Mouse (Mus musculus): ENCODE measurements around the gene Gpatch2. TPM values are rescaled to one million over a fixed set of nuclear protein-coding genes. Genes with fewer than 3 reads are reported as not detected.

The Gpatch2 gene
- polyA plus RNA-seq, 1 experiment from 2014 or later, result 25.0 TPM

DNA sequence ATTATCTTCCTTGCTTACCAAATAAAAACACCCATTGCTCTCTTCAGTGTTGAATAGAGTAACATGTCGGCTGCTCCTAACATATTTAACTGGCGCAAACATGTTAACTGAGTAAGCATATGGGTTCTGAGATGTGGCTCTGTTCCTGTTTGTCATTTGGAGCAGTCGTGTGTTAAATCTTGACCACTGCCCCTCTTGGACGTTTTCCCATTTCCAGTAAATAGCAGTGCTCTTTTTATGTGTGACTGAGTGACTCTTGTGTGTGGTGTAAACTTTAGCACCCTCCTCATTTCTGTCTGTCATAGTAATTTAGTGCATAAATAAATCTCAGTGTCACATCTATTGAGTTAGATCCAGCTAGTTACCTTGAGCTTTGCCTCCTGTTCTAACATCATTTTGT lies 52.3 kb downstream of the Gpatch2 start:
- DNase-seq (ENCODE audit: low spot score), result no peak
- H3K27ac ChIP-seq (replicated peaks), result no peak overlapping the region
- no peaks in the 10 kb centered on the region for H3K9me3 ChIP-seq
- H3K36me3 ChIP-seq (replicated peaks), result no peaks in the 10 kb centered on the region
- H3K27me3 ChIP-seq (replicated peaks; ENCODE audit: low read depth, poor library complexity, severe bottlenecking), result no peaks in the 10 kb centered on the region
- peaks cover 9% of the 10 kb centered on the region for H3K4me1 ChIP-seq
- no peak overlapping the region for H3K4me3 ChIP-seq
- 86% methylated on average over 4 of the region's 4 CpGs for WGBS

DNA sequence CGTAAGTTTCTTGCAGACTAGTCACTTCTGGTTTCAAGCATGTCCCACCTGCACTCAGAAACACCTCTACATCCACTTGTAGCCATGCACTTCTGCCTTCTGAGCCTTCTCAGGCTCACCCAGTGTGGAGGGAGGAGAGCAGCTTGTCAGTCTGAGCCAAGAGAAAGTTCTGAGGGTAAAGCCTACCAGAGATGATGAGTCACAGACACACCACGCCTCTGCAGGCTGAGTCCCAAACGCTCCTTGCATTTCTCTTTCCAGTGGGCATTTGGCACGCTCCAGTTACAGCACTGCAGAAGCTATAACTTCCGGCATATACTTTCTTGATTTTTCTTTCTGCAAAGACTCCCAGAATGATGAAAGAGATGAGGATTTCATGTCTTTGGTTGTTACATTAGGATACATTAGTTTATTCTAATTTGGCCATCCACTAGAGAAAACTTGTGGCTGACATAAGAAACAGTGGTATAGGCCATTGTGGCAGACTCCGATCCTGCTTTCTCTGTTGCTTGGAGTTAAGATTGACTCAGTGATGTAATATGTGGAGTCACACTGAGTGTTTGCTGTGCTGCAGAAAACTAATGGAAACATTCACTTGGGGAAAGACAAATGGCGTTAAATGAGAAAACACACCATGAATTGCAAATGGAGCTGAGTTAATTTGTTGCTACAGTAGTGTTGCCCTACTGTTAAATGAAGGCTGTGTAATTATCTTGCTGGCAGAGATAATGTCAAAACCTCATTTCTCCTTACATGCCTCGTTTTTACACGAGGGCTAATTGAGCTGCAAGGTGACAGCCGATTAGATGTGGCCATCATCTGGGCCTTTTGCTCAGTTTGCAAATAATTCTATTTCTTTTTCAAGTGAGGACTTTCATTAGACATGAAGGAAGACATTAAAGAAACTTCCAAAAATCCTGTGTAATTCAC lies 55.3 kb downstream of the Gpatch2 start:
- H3K9me3 ChIP-seq, result no peaks in the 10 kb centered on the region
- H3K4me3 ChIP-seq, result no peak overlapping the region
- H3K36me3 ChIP-seq (replicated peaks), result no peaks in the 10 kb centered on the region
- no peak for DNase-seq (ENCODE audit: low spot score)
- WGBS, result 87% methylated on average over 10 of the region's 10 CpGs
- no peaks in the 10 kb centered on the region for H3K4me1 ChIP-seq
- no peaks in the 10 kb centered on the region for H3K27me3 ChIP-seq (replicated peaks; ENCODE audit: low read depth, poor library complexity, severe bottlenecking)
- no peak overlapping the region for H3K27ac ChIP-seq (replicated peaks)

DNA sequence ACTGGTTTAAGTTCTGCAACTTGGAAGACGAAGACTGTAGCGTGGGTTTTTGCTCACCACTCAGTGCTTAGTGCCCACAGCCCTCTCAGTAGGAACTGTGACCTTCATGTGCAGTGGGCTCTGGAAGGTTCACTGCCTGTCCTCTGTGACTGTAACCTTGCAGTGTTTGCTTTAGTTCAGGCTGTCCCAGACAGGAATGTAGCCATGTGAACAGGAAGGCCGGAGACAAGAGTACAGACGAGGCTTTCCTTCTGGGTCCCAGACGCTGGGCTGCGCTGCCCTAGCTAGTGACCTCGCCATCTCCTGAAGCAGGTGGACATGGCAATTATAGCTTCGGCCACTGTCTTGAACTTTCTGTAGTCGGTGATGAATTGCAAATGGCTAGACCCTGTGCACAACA lies 62.0 kb downstream of the Gpatch2 start:
- DNase-seq (ENCODE audit: low spot score), result no peak
- no peaks in the 10 kb centered on the region for H3K4me1 ChIP-seq
- H3K36me3 ChIP-seq (replicated peaks), result no peaks in the 10 kb centered on the region
- H3K27me3 ChIP-seq (replicated peaks; ENCODE audit: low read depth, poor library complexity, severe bottlenecking), result no peaks in the 10 kb centered on the region
- WGBS, result 69% methylated on average over 9 of the region's 9 CpGs
- no peaks in the 10 kb centered on the region for H3K9me3 ChIP-seq
- no peak overlapping the region for H3K27ac ChIP-seq (replicated peaks)
- H3K4me3 ChIP-seq, result no peak overlapping the region

DNA sequence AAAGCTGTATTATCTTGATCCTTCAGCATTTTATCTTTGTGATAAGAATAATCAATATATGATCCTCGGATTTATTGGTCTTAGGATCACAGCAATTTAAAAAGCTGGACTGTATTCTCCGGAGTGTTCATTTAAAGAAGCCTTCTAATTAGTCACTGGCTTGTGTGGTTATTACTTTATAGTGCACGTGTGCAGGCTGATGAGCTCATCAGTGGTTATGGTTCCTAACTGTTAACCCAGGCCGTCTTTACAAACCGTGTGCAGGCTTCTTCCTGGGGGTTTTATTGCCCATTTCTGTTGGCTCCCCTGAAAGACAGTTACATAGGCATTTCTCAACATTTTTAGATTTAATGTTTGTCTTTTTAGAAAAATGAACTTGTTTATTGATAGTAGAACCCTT lies 63.2 kb downstream of the Gpatch2 start:
- no peak overlapping the region for H3K27ac ChIP-seq (replicated peaks)
- H3K4me3 ChIP-seq, result no peak overlapping the region
- no peaks in the 10 kb centered on the region for H3K4me1 ChIP-seq
- 87% methylated on average over 5 of the region's 5 CpGs for WGBS
- DNase-seq (ENCODE audit: low spot score), result no peak
- H3K27me3 ChIP-seq (replicated peaks; ENCODE audit: low read depth, poor library complexity, severe bottlenecking), result no peaks in the 10 kb centered on the region
- peaks cover 3% of the 10 kb centered on the region; the same call in 1 of the 2 replicates for H3K36me3 ChIP-seq (replicated peaks)
- H3K9me3 ChIP-seq, result no peaks in the 10 kb centered on the region

DNA sequence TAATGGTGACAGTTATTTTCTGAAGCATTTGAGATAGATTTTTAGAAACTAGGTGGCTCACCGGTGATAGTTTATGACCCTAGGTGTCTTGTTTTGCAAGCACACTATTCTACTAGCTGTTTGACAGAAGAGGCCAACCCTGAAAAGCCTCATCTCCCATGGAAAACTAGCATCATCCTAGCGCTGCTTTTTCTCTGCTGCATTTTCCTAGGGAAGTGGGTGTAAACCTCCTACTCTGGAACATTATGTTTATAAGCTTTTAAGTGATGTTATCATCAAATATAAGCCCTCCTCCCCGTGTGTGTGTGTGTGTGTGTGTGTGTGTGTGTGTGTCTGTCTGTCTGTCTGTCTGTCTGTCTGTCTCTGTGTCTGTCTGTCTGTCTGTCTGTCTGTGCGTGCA lies 64.5 kb downstream of the Gpatch2 start:
- Histone ChIP-seq H3K27me3 (replicated peaks; ENCODE audit: low read depth, poor library complexity, severe bottlenecking) (no peaks in the 10 kb centered on the region), H3K4me1 (no peaks in the 10 kb centered on the region), H3K27ac (replicated peaks) (no peak overlapping the region), H3K4me3 (no peak overlapping the region), H3K36me3 (replicated peaks) (peaks cover 3% of the 10 kb centered on the region; the same call in 1 of the 2 replicates), H3K9me3 (no peaks in the 10 kb centered on the region)
- 83% methylated on average over 4 of the region's 4 CpGs for WGBS
- no peak for DNase-seq (ENCODE audit: low spot score)

DNA sequence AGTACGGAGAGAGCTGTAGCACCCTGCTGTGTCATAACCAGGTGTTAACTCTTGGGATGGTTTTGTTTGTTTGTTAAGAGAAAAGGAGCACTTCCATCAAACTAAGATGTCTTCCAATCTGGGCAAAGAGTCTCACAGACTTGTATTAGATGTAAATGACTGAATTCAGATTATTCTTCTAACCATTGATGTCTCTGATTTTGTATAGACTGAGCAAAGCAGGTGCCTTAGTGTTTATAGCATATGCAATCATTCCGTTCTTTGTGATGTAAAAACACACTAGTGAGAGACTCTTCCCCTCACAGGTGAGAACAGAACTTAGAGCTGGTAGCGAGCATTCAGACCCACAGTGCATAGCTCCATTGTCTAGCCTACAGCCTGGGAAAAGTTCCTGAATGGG lies 67.0 kb downstream of the Gpatch2 start:
- Histone ChIP-seq H3K27me3 (replicated peaks; ENCODE audit: low read depth, poor library complexity, severe bottlenecking) (no peaks in the 10 kb centered on the region), H3K4me3 (no peak overlapping the region), H3K4me1 (no peaks in the 10 kb centered on the region), H3K36me3 (replicated peaks) (peaks cover 3% of the 10 kb centered on the region; the same call in 1 of the 2 replicates), H3K27ac (replicated peaks) (no peak overlapping the region), H3K9me3 (no peaks in the 10 kb centered on the region)
- DNase-seq (ENCODE audit: low spot score), result no peak
- WGBS, result 78% methylated on average over 3 of the region's 3 CpGs

DNA sequence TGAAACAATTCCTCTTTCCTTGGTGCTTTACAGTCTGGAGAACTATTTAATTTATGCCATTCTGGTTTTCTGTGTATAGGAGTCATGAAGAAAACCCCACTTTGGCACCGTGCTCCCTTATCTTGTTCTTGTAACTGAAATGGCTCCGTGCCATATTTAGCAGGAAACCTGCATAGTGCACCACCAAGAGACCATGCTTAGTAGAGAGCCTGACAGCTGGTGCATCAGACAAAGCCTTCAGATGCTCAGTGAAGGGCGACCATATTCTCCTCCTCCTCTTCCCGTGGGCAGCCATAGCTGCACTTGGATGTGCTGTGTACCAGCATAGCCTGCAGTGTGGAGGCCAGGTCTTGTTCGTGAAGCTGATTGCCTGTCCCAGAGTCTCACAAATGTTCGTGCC lies 67.5 kb downstream of the Gpatch2 start:
- WGBS, result 91% methylated on average over 6 of the region's 6 CpGs

DNA sequence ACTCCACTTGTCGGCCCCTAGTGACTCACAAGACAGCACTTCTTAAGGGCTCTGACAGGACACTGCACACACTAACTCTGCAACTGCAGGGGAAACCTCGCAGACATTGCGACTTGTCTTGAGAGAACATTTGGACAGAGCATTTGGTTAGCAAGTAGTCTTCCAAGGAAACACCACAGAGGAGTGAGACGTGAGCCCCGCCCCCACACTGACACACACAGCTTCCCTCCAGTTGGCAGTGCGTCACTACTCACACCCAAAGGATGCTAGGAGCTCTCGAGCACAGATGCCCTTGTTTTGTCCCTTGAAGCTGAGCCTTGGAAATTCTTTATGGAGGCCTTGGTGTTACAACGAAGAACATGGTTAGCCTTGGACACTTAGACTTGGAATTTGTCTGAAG lies 70.4 kb downstream of the Gpatch2 start:
- Histone ChIP-seq H3K36me3 (replicated peaks) (peaks cover 3% of the 10 kb centered on the region; the same call in 1 of the 2 replicates), H3K27ac (replicated peaks) (no peak overlapping the region), H3K9me3 (no peaks in the 10 kb centered on the region), H3K4me1 (no peaks in the 10 kb centered on the region), H3K27me3 (replicated peaks; ENCODE audit: low read depth, poor library complexity, severe bottlenecking) (no peaks in the 10 kb centered on the region), H3K4me3 (no peak overlapping the region)
- WGBS, result 84% methylated on average over 8 of the region's 8 CpGs
- no peak for DNase-seq (ENCODE audit: low spot score)

More for the DNA sequence above, 67.5 kb downstream of the Gpatch2 start:
- H3K36me3 ChIP-seq (replicated peaks), result peaks cover 3% of the 10 kb centered on the region; the same call in 1 of the 2 replicates
- H3K4me3 ChIP-seq, result no peak overlapping the region
- no peaks in the 10 kb centered on the region for H3K27me3 ChIP-seq (replicated peaks; ENCODE audit: low read depth, poor library complexity, severe bottlenecking)
- DNase-seq (ENCODE audit: low spot score), result no peak
- no peaks in the 10 kb centered on the region for H3K4me1 ChIP-seq
- H3K27ac ChIP-seq (replicated peaks), result no peak overlapping the region
- no peaks in the 10 kb centered on the region for H3K9me3 ChIP-seq

DNA sequence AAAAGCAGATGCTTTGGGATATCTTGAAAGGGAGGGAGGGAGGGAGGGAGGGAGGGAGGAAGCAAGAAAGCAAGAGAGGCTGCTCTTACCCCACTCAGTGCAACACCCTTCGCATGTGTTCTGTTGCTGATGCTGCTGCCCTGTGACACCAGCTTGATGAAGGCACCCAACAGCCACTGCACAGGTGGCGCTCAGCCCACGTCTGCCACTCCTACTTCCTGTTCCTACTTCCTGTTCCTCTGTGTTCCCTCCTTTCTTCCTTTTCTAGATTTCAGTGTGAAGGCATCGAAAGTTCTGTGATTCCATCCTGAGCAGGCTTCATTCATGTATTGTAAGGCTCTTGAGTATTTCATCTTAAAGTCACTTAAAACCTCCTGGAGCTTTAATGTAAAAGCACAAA lies 71.1 kb downstream of the Gpatch2 start:
- Histone ChIP-seq H3K27ac (replicated peaks) (no peak overlapping the region), H3K36me3 (replicated peaks) (peaks cover 3% of the 10 kb centered on the region; the same call in 1 of the 2 replicates), H3K4me1 (no peaks in the 10 kb centered on the region), H3K9me3 (no peaks in the 10 kb centered on the region), H3K4me3 (no peak overlapping the region), H3K27me3 (replicated peaks; ENCODE audit: low read depth, poor library complexity, severe bottlenecking) (no peaks in the 10 kb centered on the region)
- 91% methylated on average over 4 of the region's 4 CpGs for WGBS
- DNase-seq (ENCODE audit: low spot score), result no peak

DNA sequence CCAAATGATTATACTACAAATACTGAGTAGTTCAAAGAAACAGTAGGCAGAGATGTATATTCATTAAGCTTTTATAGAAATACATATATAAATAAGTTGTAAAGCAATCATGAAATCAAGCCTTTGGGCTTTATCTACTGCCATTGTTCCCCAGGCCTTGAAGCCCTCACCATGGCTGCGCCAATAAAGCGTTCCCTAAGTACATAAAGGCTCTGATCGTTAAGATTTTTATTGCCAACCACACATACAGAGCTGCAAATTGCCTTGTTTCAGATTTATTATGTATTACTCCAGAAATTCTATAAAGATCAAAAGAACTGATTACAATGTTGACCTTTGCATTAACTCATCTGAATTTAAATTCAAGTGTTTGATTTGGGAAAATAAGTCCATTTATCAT lies 71.6 kb downstream of the Gpatch2 start:
- Histone ChIP-seq H3K36me3 (replicated peaks) (peaks cover 3% of the 10 kb centered on the region; the same call in 1 of the 2 replicates), H3K4me1 (no peaks in the 10 kb centered on the region), H3K27ac (replicated peaks) (no peak overlapping the region), H3K9me3 (no peaks in the 10 kb centered on the region), H3K4me3 (no peak overlapping the region), H3K27me3 (replicated peaks; ENCODE audit: low read depth, poor library complexity, severe bottlenecking) (no peaks in the 10 kb centered on the region)
- WGBS, result 93% methylated on average over 3 of the region's 3 CpGs
- DNase-seq (ENCODE audit: low spot score), result no peak

DNA sequence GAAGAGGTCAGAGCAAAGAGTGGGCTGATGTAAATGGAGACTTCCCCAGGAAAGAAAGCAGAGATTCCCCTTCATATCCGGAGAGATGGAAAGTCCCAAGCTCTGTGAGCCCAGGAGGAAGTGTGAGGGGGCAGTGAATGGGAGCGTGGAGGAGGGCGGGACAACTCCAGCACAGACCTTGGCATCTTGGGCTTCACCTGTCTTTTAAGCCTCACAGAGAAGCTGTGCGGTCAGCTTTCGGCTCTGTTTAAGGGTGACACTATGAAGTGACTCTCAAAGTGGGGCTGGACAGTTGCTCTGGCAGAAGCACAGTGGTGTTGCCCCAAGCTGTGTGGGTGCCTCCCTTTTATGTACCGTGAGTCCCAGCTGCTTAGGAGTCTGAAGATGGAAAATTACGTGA lies 74.9 kb downstream of the Gpatch2 start:
- Histone ChIP-seq H3K27ac (replicated peaks) (no peak overlapping the region), H3K4me1 (no peaks in the 10 kb centered on the region), H3K4me3 (no peak overlapping the region), H3K36me3 (replicated peaks) (no peaks in the 10 kb centered on the region), H3K27me3 (replicated peaks; ENCODE audit: low read depth, poor library complexity, severe bottlenecking) (no peaks in the 10 kb centered on the region), H3K9me3 (no peaks in the 10 kb centered on the region)
- 88% methylated on average over 7 of the region's 7 CpGs for WGBS
- DNase-seq (ENCODE audit: low spot score), result no peak

DNA sequence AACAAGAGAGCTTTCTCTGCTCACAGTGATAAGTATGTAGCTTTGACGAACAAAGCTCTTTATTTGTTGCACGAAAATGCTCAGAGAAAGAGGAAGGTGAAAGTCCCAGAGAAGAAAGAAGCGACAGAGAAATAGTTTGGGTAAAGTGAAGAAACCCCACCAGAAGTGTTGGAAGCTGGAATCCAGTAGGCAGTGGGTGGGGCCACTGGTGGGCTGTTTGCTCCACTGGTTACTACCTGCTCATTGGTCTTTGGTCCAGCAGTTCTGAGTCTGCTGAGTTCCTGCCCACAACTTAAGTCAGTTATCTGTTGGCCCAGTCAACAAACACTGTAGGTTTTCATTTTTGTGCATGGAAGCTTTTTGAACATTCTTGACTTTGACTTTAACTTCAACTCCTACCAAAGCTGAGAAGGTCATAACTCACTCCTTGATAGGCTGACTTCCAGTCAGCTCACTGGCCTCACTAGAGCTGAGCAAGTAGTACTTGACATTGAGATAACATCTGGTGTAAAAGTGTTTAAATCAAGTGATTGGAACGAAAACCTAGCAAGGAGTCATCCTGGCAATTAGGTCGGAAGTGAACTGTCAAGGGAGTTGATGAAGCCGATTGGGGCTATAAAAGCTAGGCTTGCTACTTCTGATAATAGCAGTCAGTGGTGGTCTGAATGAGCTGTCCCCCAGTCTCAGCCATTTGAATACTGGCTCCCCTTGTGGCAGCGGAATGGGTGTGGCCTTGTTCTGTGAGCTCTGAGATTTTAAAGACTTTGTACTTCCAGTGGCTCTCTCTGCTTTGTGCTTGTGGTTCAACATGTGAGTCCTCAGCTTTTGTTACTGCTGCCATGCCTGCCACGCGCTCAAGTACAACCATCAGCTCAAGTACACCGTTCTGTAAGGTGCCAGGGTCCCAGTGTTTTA lies 76.4 kb downstream of the Gpatch2 start:
- no peak for DNase-seq (ENCODE audit: low spot score)
- Histone ChIP-seq H3K27ac (replicated peaks) (no peak overlapping the region), H3K36me3 (replicated peaks) (no peaks in the 10 kb centered on the region), H3K9me3 (no peaks in the 10 kb centered on the region), H3K4me1 (no peaks in the 10 kb centered on the region), H3K27me3 (replicated peaks; ENCODE audit: low read depth, poor library complexity, severe bottlenecking) (no peaks in the 10 kb centered on the region), H3K4me3 (no peak overlapping the region)
- WGBS, result 90% methylated on average over 10 of the region's 10 CpGs

Measured in embryonic facial prominence, embryonic 10.5 days (tissue).